Mouse (Mus musculus) myocyte (in vitro differentiated cells): Measurements from ENCODE around the gene Ddi2. TPM values are rescaled to one million over a fixed set of nuclear protein-coding genes. Genes with fewer than 3 reads are reported as not detected.

Experiments
- H3K27me3 ChIP-seq: one replicate; pipeline ENCODE4 v1.6.1; 2011; ENCODE audit not compliant: control insufficient read depth, insufficient read depth, insufficient read length
- H3K36me3 ChIP-seq: one replicate; pipeline ENCODE4 v1.6.1; 2011; ENCODE audit not compliant: control insufficient read depth, insufficient read depth
- H3K4me2 ChIP-seq: one replicate; pipeline ENCODE4 v1.6.1; 2011; ENCODE audit warnings: low read depth, control low read depth
- H3K4me3 ChIP-seq: one replicate; pipeline ENCODE4 v1.5.1; 2011; ENCODE audit warnings: mild to moderate bottlenecking, control low read depth, moderate library complexity
- H3K79me2 ChIP-seq: one replicate; pipeline ENCODE4 v1.6.1; 2011; ENCODE audit not compliant: control insufficient read depth, insufficient read depth
- H3ac ChIP-seq: one replicate; pipeline ENCODE4 v1.6.1; 2011; ENCODE audit not compliant: control insufficient read depth, insufficient read length
- CEBPB ChIP-seq: IDR thresholded peaks from 2 replicates; pipeline ENCODE4 v1.6.1; 2011; ENCODE audit warnings: mild to moderate bottlenecking, moderate library complexity; ENCODE audit not compliant: poor library complexity, insufficient read depth, severe bottlenecking
- E2F4 ChIP-seq: IDR thresholded peaks from one replicate; pipeline ENCODE4 v1.6.1; 2011; ENCODE audit warnings: mild to moderate bottlenecking, control low read depth, moderate library complexity; ENCODE audit not compliant: insufficient read depth
- MAX ChIP-seq: IDR thresholded peaks from one replicate; pipeline ENCODE4 v1.6.1; 2011; ENCODE audit warnings: low read depth, mild to moderate bottlenecking, control low read depth
- MYOD1 ChIP-seq, 3 experiments: IDR thresholded peaks; one replicate each; pipeline ENCODE4 v1.6.1; 2011; ENCODE audit warnings: control low read depth in 2 of 3, low read depth in 2 of 3, mild to moderate bottlenecking in 2 of 3, moderate library complexity in 1 of 3; ENCODE audit not compliant: insufficient read length in 2 of 3, control insufficient read depth in 1 of 3
- MYOG ChIP-seq, 3 experiments: IDR thresholded peaks; one replicate each; pipeline ENCODE4 v1.6.1; 2011; ENCODE audit warnings: control low read depth in 2 of 3, low read depth in 2 of 3, mild to moderate bottlenecking in 2 of 3; ENCODE audit not compliant: insufficient read length in 2 of 3, control insufficient read depth in 1 of 3, insufficient read depth in 1 of 3
- POLR2A ChIP-seq: IDR thresholded peaks from one replicate; pipeline ENCODE4 v1.6.1; 2011; ENCODE audit warnings: low read depth, mild to moderate bottlenecking, control low read depth, moderate library complexity; ENCODE audit not compliant: insufficient read length
- POLR2AphosphoS2 ChIP-seq: IDR thresholded peaks from one replicate; pipeline ENCODE4 v1.6.1; 2011; ENCODE audit warnings: low read depth, control low read depth; ENCODE audit not compliant: insufficient read length
- REST ChIP-seq: IDR thresholded peaks from one replicate; pipeline ENCODE4 v1.6.1; 2011; ENCODE audit warnings: mild to moderate bottlenecking, control low read depth, moderate library complexity; ENCODE audit not compliant: insufficient read depth, insufficient read length
- SRF ChIP-seq: IDR thresholded peaks from one replicate; pipeline ENCODE4 v1.6.1; 2011; ENCODE audit warnings: low read depth; ENCODE audit not compliant: control insufficient read depth, insufficient read length
- TCF12 ChIP-seq: IDR thresholded peaks from one replicate; pipeline ENCODE4 v1.6.1; 2011; ENCODE audit warnings: mild to moderate bottlenecking, control low read depth; ENCODE audit not compliant: poor library complexity, insufficient read depth, severe bottlenecking
- TCF3 ChIP-seq: IDR thresholded peaks from one replicate; pipeline ENCODE4 v1.6.1; 2011; ENCODE audit warnings: low read depth, control low read depth; ENCODE audit not compliant: insufficient read length
- USF1 ChIP-seq: IDR thresholded peaks from one replicate; pipeline ENCODE4 v1.6.1; 2011; ENCODE audit warnings: low read depth, mild to moderate bottlenecking, control low read depth, moderate library complexity
- polyA plus RNA-seq: library from polyadenylated mRNA; unstranded; fragments of >200 nt; fragmentation: generic; extraction: Trizol; gene quantifications from one replicate; pipeline ENCODE4 v1.2.1, GENCODE M21; 2012; ENCODE audit warnings: missing spikeins

Gene Ddi2
- polyA plus RNA-seq, 1 experiment = 10.6 TPM

GRCm38 (mm10) chr4:141708005-141708404, 15.2 kb downstream of the Ddi2 start:
- Histone ChIP-seq H3K4me2 (no peak overlapping the region), H3K27me3 (no peaks in the 10 kb centered on the region), H3K4me3 (no peak overlapping the region), H3ac (no peak overlapping the region), H3K36me3 (peaks cover 55% of the 10 kb centered on the region), H3K79me2 (peaks cover 7% of the 10 kb centered on the region)
- no peak for TF ChIP-seq POLR2A
- TF ChIP-seq MAX = no peak
- no peak for TF ChIP-seq SRF
- no peak for TF ChIP-seq MYOD1 (IDR thresholded peaks at IDR 0.05; ENCODE audit: control insufficient read depth in 1 of 3, insufficient read length in 2 of 3, low read depth in 2 of 3)

DNA sequence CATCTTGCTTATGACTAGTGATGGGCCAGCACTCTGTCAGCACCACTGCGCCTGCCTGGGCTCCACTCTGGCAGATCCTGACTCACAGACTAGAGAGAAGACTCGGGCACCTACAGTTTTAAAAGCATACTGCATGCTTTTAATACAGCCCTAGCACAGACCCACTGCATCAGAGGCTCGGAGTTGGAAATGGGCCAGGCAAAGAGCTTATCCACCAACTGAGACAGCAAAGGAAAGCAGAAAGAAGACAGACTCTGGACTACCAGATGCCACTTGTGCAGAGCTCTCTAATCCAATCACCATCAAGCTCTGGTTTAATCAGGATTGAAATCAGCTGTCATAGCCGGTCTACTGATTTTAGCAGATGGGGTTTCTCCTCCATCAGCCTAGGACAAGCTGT, 17.9 kb downstream of the Ddi2 start:
- H3K79me2 ChIP-seq = peaks cover 6% of the 10 kb centered on the region
- no peak overlapping the region for H3K4me3 ChIP-seq
- H3K4me2 ChIP-seq = no peak overlapping the region
- TF ChIP-seq CEBPB (no peak), SRF (no peak), USF1 (no peak), REST (no peak), MYOG (IDR thresholded peaks at IDR 0.05; ENCODE audit: control insufficient read depth in 1 of 3, insufficient read depth in 1 of 3, insufficient read length in 2 of 3, low read depth in 2 of 3) (no peak), MAX (no peak)
- H3ac ChIP-seq = no peak overlapping the region
- H3K36me3 ChIP-seq = peaks cover 58% of the 10 kb centered on the region
- no peaks in the 10 kb centered on the region for H3K27me3 ChIP-seq

DNA sequence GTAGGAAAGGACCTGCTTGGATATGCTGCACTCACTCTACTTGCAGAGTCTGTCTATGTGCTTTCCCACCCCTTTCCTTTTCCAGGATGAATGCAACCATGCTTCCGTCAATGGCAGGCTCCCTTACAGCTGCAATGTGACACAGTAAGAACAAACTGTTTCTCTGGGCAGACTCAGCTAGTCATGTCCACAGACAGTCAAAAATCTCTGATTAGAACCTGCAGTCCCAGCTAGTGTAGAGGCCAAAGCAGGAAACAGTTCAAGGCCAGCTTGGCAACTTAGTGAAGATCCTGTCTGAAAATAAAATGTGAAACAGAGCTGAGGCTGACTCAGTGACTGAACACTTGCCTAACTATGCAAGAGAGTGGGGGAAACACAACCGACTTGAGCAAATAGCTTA, 18.6 kb downstream of the Ddi2 start:
- Histone ChIP-seq H3K27me3 (no peaks in the 10 kb centered on the region), H3K4me2 (no peak overlapping the region)
- TF ChIP-seq USF1 = no peak
- TF ChIP-seq CEBPB = no peak
- TF ChIP-seq SRF = no peak
- TF ChIP-seq MYOG (IDR thresholded peaks at IDR 0.05; ENCODE audit: control insufficient read depth in 1 of 3, insufficient read depth in 1 of 3, insufficient read length in 2 of 3, low read depth in 2 of 3) = no peak
- no peak for TF ChIP-seq REST
- no peak for TF ChIP-seq POLR2A
- no peak for TF ChIP-seq TCF3
- no peak for TF ChIP-seq POLR2AphosphoS2
- no peak for TF ChIP-seq MAX
- TF ChIP-seq E2F4 = no peak
- TF ChIP-seq TCF12 = no peak
- no peak for TF ChIP-seq MYOD1 (IDR thresholded peaks at IDR 0.05; ENCODE audit: control insufficient read depth in 1 of 3, insufficient read length in 2 of 3, low read depth in 2 of 3)

DNA sequence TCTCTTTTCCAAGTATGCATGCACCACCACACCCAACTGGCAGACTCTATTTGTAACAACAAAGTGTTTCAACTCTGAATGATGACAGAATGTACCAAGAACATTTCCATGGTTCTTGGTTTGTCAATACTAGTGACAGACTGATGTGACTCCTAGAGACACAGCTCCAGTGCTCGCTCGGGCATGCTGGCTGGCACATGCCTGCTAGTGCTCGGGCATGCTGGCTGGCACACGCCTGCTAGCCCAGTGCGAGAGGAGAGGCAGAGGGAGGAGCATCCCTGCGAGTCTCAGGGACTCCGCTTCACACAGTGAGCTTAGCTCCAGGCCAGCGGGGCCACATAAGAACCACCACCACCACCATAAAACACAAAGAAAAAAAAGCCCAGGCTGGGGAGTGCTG, 28.5 kb downstream of the Ddi2 start:
- Histone ChIP-seq H3K27me3 (no peaks in the 10 kb centered on the region), H3K36me3 (peaks cover 60% of the 10 kb centered on the region), H3K4me2 (no peak overlapping the region), H3K4me3 (no peak overlapping the region), H3ac (no peak overlapping the region), H3K79me2 (no peaks in the 10 kb centered on the region)
- TF ChIP-seq MYOD1 (IDR thresholded peaks at IDR 0.05; ENCODE audit: control insufficient read depth in 1 of 3, insufficient read length in 2 of 3, low read depth in 2 of 3) (no peak), TCF12 (no peak), E2F4 (no peak), POLR2AphosphoS2 (no peak), REST (no peak), MYOG (IDR thresholded peaks at IDR 0.05; ENCODE audit: control insufficient read depth in 1 of 3, insufficient read depth in 1 of 3, insufficient read length in 2 of 3, low read depth in 2 of 3) (no peak), CEBPB (no peak), TCF3 (no peak)

More for the DNA sequence above, 18.6 kb downstream of the Ddi2 start:
- peaks cover under 1% of the 10 kb centered on the region for H3K79me2 ChIP-seq
- no peak overlapping the region for H3ac ChIP-seq
- no peak overlapping the region for H3K4me3 ChIP-seq
- peaks cover 53% of the 10 kb centered on the region for H3K36me3 ChIP-seq

DNA sequence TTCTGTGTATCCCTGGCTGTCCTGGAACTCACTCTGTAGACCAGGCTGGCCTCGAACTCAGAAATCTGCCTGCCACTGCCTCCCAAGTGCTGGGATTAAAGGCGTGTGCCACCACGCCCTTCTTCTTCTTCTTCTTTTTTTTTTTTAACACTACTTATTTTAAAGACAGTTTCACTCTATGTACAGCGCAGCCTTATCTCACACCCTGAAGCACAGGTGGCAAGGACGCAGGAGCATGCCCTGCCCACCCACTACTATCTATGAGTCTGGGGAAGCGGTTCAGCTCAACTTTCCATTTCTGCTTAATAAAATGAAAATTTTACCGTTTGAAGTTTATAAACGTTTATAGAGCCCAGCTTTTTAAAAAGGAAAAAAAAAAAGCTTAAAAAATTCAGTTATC, 34.7 kb downstream of the Ddi2 start:
- no peak overlapping the region for H3K4me3 ChIP-seq
- TF ChIP-seq TCF3 (no peak), USF1 (no peak), POLR2A (no peak), E2F4 (no peak), POLR2AphosphoS2 (no peak), TCF12 (no peak), MYOG (IDR thresholded peaks at IDR 0.05; ENCODE audit: control insufficient read depth in 1 of 3, insufficient read depth in 1 of 3, insufficient read length in 2 of 3, low read depth in 2 of 3) (no peak), MAX (no peak), SRF (no peak), REST (no peak), MYOD1 (IDR thresholded peaks at IDR 0.05; ENCODE audit: control insufficient read depth in 1 of 3, insufficient read length in 2 of 3, low read depth in 2 of 3) (no peak), CEBPB (no peak)
- no peaks in the 10 kb centered on the region for H3K27me3 ChIP-seq
- no peak overlapping the region for H3ac ChIP-seq
- peaks cover 58% of the 10 kb centered on the region for H3K36me3 ChIP-seq
- H3K4me2 ChIP-seq = no peak overlapping the region
- no peaks in the 10 kb centered on the region for H3K79me2 ChIP-seq
